Mouse (Mus musculus) embryo, embryonic 11.5 days (tissue): ENCODE results near the gene Sqor.
A peak's percentile ranks its signal among the peaks of the same experiment; 100 is the strongest.

Source experiments
- DNase-seq: peaks from one replicate; pipeline ENCODE4 v3.0.0-alpha.2; 2012; ENCODE audit warnings: low read depth, low spot score

Sqor gene

GRCm38 (mm10) chr2:122784701-122785100, 19.7 kb downstream of the Sqor start:
- DNase-seq: no peak

GRCm38 (mm10) chr2:122786167-122786566, 21.1 kb downstream of the Sqor start:
- DNase-seq: no peak

- no peak for DNase-seq
Observed at GRCm38 (mm10) chr2:122789311-122789710, 24.3 kb downstream of the Sqor start.

DNA sequence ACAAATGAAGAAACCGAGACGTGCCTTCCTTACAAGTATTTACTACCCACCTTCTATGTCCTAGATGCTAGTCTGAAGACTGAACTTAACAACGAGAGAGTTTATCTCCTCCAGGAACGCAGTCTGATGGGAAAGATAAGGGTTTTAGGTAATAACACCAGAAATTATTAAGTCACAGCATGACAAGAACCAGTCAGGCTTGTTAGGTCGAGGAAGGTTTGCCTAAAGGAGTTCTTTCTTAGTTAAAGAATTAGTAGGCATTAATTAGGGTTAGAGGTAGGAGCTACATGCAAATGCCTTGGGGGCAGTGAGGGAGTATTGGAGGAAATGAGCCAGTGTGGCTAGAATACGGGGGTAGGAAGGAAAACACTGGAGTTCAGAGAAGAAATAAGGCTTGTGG, 24.7 kb downstream of the Sqor start:
- no peak for DNase-seq

GRCm38 (mm10) chr2:122804392-122804791, 39.4 kb downstream of the Sqor start:
- DNase-seq: no peak

DNA sequence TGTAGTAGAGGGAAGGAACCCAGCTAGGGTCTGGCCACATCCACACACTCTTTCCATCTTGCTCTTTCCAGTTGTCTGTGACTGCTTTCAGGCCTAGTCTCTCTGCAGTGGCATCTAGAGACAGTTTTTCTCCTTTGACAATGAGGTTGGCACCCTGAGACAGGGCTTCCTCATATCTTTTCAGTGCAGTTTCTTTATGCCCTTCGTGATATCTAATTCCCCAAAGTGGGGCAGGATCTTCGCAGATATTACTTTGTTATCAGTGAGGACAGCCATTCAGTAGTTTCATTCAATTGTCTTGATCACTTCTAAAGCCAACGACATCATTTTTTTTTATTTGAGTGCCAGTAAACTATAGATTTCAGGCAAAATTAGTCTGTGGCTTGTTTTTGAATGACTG, 41.0 kb downstream of the Sqor start:
- DNase-seq: no peak

DNA sequence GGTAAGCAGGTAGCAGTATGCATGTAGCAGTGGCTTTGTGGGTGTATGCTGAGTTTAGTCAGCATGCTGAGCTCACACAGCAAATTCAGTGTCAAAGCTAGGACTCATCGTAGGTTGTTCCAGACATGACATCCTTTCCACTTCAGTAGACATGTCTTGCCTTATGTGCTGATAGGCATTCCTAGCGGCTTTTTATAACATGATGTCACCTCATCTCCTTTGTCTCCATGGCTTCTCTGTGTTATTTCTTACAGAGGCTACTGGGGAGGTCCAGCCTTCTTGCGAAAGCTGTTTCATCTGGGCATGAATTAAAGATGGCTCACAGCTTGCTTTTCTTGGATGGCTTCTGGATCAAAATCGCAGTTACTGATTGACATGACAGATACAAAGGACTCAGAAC, 44.0 kb downstream of the Sqor start:
- DNase-seq: no peak

GRCm38 (mm10) chr2:122816986-122817385, 51.9 kb downstream of the Sqor start:
- no peak for DNase-seq

DNA sequence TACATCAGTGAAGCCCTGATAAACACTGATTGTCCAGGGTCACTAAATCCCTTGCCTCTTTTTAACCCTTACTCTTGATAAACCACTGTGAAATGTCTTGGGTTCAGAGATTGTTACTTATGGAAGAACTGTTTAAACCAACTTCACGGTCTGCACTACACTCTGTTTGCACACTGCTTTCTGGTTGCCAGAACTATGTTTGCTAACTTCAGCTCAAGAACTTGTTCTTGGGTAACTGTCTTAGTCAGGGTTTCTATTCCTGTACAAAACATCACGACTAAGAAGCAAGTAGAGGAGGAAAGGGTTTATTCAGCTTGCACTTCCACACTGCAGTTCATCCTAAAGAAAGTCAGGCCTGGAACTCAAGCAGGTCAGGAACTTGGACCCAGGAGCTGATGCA, 56.2 kb downstream of the Sqor start:
- no peak for DNase-seq

DNA sequence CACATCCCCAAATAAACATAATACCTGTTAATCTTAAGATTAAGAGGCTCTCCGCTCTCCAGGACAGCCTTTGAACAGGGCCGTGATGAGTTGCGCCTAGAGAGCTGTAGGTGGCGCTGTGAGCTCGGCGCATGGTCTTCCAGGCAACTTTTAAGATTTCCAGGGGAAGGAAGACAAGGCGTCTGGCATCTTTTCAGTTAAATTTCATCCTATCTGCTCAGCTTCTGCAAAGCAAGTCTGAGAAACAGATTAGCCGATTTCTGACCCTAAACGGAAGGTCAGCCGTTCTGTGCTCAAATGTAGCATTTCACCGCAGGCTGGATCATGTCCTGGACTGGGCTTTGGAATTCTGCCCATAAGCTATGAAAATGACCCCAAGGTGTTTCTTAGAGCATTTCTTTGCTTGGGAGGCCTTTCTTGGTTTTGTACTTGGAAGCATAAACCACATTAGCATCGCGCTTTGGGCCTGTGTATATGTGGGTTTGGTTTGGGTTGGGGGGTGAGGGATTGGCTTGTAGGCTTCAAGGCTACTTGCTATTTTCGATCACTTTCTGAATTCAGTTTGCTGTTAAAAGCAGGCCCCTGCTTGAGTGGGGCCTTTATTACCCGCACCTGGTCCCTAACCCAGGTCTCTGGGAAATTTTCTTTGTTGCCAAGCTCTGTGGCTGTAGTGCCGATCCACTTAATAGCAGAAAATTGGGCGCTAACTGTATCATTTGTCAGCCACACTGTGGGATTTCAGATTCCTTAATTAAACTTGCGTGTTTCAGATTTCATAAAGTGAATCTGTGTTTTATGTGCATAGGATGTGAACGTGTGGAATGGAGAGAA, 60.6 kb downstream of the Sqor start:
- peak; percentile 36 for DNase-seq

- DNase-seq: no peak
Observed at GRCm38 (mm10) chr2:122826302-122826701, 61.3 kb downstream of the Sqor start.

DNA sequence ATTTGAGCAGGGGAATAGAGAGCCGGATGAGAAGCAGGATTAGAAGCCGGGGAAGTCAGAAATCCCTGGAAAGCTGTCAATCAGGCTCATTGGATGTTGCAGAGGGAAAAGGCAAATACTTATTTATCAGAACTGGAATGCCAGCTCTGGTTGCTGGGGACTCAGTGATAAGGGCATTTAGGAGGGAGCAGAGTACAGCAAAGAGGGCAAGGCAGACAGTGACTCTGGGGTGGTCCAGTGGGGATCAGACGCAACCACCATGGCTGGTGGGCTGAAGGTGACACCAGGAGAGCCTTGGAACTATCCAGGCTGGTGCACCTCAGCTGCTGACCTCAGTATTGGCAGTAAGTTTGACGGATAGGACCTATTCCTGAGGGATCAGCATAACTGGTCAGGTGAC, 89.6 kb downstream of the Sqor start:
- no peak for DNase-seq

DNA sequence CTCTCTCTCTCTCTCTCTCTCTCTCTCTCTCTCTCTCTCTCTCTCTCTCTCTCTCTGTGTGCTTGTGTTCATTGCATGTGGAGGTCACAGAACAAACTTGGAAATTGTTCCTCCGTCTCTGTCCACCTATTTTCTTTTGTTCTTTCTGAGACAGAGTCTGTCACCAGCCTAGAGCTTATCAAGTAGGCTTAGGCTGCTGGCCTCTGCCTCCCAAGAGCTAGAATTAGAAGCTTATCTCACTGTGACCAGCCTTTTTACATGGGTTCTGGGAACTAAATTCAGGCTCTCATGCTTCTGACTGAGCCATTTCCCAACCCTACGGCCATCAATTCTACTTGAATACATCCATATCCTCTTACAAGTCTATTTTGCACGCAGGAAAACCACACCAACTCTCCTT, 90.3 kb downstream of the Sqor start:
- DNase-seq: no peak
